Mouse (Mus musculus) telencephalon, adult 2 months (tissue): Measurements from ENCODE around the gene Rnf217.

Source experiments
- DNase-seq: peaks from one replicate; pipeline ENCODE4 v3.0.0-alpha.2; 2011; ENCODE audit warnings: low read depth, low spot score

The Rnf217 gene

DNA sequence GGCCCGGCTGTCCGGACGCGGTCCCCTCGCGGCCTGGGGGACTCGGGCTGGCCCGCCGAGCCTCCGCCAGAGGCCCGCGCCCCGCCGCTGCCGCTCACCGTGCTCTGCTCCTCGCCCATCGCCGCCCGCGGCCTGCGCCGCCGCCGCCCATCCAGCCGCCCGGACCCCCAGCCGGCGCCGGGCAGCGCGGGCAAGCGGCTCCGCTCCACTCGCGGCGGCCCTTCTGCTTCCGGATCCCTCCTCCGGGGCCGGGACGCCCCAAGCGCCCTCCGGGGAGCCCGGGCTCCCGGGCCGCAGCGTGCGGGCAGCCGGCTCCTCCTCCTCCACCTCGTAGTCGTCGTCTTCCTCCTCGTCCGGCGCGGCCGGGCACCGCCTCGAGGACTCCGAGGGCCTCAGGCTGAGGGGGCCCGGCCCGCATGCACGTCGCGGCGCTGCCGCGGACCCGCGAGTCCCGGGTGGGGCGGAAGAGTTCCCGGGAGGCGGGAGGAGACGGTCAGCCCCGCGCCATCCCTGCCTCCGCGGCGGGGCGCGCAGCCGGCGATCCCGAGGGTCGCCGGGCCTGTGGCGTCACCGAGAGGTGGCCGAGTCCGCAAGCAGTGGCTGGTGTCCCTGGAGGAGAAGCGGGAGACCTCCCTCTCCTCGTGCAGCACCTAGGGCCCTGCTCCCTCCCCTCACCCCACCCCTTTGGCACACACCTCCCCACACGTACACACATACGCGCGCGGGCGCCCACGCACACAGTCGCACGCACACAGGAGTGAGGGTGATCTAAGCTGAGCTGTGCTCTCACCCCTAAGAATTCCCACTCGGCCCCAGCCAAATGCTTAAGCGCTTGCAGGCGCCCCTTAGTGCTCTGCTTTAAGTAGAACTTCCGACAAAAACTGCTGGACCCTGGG is at the start of gene Rnf217:
TSS of gene Rnf217 (minus strand) at position 119 of the 896 bp plus-strand sequence.
- peak; percentile 79 for DNase-seq

DNA sequence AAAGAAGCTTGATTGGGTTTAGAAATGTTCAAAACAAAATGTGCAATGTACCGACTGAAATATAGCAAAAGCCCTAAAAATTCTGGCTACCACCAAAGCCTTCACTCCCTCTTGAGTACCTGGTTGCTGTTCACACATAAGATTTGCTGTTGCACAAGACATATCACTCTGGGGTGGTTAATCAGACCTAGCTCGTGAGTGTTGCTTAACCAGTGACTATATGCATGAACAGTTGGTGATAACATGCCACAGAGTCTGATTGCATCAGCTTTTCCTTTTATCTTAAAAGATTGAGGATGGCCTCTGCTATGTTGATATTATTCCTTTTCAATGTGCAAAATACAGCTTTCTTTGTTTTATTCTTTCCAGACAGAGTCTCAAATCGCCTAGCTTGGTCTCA is 38.3 kb upstream of the Rnf217 start:
- DNase-seq, result no peak

DNA sequence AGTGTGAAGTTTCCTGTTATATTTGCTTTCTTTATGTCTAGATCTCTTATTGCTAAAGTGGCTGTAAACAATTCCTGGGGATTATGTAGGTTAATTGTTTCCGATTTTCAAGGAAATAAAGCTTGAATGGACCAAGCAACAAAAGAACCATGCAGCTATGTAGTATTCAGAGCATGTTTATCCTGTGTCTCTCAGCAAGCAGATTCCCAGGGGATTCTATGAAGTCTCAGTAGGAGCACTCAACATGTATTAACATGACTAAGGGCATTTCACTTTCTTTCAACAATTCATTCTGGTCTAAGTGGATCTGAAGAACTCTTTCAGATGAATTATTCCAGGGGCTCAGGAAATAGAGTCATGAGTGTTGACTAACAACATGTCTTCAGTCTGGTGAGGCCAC is 37.1 kb upstream of the Rnf217 start:
- no peak for DNase-seq

DNA sequence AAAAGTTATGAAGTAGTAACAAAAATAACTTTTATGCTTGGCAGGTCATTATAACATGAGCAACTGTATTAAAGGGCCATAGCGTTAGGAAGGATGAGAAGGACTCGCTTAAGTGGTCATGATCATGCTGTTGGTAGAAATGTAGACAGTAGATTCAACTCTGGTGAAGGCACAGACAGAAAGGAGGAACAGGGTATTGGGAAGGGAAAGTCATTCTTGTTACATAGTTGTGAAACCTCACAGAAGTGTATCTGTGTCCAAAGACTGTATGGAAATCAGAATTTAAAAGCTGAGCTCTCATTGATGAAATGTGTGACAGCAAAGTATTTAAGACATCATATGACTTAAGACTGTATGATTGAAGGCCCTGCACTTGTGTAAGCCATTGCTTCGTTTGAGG is 26.1 kb upstream of the Rnf217 start:
- DNase-seq, result no peak

DNA sequence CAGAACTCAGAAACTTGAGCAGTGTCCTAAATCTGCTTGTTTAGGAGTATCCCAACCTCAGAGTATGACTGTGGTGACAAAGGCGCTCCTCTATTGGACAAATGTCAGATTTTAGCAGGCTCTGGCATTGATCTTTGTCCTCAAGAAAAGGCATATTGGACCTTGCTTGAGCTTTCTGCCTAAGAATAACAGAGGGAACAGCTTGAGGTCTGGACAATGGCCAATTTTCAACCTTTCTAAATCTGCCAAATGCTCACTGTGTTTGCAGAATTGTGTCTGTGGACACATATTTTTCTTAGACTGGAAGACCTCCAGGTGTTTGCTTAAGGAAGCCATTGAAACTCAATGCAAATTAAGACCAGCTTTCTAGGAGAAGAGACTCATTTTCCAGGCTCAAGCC is 23.0 kb upstream of the Rnf217 start:
- no peak for DNase-seq

DNA sequence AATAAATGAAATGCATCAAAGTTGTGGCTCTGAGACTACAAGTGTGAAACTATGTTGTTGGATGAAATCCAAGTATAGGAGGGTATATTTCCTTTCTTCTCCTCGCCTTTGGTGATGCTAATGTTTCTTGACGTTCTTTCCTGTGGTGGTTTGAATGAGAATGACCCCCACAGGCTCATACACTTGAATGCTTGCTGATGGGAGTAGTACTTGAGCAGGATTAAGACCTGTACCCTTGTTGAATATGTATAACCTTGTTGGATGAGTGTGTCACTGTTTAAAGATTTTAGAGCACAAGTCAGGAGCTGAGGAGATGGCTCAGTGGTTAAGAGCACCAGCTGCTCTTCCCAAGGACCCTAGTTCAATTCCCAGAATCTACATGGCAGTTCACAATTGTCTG is 6.4 kb upstream of the Rnf217 start:
- DNase-seq, result no peak

DNA sequence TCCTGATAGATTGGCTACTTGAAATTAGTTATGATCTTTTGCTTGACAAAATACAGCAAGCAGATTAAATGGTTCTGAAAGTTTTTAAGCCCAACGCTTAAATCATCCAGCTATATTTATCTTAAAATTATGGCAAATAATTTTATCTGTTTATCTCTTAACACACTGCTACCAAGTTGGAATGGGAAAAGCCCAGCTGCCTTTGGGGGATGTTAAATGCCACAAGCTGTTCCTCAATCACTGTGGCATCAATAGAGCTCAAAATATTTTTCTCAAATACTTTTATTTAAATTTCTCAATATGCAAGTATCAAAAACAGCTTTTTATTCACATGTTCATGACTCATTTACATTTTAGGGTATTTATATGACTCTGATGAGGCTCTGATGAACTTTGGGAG is 5.1 kb upstream of the Rnf217 start:
- no peak for DNase-seq

DNA sequence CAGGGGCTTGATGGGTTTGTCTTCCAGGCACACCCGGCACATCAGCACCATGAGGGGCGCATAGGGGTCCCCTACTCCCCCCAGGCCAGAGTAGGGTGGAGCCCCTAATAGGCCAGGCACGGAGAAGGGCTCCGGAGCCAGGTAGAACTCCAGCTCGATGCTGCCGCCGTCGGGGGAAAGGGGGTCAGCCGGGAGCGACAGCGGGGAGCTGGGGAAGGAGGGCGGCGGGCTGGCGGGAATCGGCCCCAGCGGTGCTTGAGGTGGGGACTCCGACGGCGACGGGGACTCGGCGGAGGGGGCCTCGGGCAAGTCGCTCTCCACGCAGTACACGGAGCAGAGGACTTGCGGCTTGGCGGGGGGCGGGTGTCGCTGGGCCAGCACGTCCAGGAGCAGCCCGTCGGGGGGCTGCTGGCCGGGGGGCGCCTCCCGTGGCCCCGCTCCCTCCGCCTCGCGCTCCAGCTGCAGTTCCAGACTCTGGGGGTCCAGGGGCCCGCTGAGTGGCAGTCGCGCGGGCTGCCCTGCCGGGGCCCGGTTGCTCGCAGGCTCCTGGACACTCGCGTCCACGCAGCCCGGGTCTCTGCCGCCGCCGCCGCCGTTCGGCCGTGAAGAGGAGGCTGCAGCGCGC is 431 bp downstream of the Rnf217 start:
- DNase-seq, result no peak

DNA sequence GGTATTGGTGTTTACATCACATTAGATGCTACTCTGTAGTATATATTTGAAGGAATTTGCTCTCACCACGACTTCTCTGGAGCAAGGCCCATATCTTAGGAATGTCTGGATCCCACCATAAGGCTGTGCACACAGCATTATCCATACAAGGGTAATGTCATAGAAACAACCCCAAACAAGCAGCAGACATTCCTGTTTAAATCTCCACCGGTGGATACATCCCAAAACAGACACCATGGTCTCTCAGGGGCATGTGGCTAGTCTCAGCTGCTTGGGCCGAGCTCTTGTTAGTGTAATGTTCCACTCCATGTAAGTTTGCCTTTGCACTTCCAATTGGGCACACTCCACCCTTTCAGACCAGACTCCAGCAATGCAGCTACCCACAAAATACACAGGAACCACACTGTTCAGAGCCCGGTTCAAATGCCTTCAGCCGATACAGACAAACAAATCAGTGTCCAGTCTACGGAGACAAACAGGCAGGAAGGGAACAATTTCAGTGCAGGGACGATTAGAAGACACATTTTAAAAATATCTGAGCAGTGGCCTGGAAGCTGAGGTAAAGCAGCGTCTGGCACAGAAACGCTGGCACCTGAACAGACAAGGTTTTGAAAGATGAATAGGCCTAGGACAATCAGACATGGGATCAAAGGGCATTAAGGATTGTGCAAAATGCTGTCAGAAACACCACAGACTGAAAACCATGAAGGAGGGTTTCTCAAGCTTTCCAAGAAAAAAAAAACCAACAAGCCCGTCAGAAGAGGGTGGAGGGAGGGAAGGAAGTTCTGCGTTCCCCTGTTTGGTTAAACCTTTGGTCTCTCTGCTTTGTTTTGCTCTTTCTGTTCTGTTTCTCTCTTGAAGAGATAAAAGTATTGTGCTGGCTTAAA is 1.8 kb downstream of the Rnf217 start:
- no peak for DNase-seq

DNA sequence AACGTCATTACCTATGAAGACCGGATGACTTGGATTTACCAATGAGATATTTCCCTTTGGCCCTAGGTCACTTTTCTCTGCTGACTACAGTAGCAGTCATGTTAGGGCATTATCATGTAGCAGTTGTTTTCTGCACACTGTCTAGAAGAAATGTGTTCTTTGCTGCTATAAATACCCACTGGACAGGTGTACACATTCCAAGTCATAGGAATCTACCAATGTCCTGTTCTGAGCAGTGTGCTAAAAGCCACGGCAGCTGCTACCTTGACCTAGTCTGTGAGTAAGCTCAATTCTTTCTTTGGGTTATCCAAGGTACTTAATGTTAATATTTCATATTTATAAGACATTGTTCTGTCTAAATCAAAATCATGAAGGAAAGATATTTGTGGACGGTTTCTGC is 5.1 kb downstream of the Rnf217 start:
- no peak for DNase-seq

DNA sequence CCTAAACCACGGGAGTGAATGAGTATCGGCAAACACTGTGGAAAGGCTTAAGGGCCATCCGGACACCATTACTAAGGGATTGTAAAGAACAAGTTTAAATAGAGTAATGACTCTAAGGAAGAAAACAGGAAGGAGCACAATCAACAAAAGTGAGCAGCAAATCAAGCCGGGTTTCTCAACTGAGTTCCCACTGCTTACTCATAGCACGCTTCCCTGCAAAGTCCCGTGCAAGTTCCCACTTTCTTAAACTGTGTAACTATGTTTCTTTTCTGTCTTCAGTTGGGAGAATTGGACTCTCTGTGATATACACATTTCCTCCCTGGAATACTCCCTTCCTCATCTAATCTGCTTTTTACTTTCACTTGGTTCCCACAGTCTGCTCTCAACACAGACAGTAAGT is 8.9 kb downstream of the Rnf217 start:
- DNase-seq, result no peak

DNA sequence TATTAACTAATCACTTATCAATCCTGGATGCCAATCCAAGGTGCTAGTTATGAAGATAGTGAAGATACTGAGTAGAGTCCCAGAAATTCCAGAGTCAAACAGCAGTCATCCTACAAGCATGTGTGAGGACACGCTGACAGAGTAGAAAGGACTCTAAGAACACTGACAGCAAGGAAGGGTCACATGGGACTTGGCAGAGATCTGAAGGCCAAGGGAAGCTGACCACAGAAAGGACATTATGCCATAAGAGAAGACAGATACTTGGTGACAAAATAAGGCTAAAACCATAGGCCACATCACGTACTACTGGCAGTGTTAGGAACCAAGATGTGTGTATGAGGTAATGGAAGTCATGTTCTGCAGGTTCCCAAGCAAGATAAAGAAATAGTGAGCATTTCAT is 11.1 kb downstream of the Rnf217 start:
- no peak for DNase-seq

DNA sequence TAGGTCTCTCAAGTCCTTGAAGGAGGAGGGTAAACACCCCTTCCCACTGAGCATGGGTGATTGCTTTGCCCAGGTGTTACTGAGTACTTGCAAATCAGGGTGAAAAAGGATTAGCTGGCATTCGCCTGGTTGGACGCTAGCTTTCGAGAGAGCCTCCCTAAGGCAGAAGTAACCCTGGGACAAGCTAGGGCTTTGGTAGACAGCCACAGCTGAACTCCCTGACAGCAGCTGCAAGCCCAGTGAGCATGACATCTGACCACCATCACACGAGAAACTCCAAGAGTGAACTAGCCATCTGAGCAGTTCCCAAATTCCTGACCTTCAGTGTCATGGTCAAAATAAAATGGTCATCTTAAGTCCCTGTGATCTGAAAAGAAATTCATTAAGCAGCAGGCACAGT is 12.2 kb downstream of the Rnf217 start:
- DNase-seq, result no peak

DNA sequence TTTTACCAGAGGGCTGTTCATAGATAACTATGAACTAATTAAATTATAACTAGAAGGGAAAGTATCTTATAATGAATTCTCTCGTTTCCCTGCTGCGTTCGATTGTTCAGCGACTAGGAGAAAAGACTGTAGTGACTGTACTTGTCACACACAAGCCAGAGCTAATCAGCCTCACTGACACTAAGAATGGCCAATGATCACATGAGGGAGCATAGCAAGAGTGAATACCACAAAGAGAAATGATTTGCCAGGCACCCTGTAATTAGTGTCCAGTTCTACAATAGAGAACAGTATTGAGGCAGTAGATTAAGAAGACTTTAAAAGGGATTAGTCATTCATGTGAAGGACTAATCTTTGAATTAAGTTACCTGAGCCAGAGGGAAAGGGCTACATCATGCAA is 13.7 kb downstream of the Rnf217 start:
- DNase-seq, result no peak

DNA sequence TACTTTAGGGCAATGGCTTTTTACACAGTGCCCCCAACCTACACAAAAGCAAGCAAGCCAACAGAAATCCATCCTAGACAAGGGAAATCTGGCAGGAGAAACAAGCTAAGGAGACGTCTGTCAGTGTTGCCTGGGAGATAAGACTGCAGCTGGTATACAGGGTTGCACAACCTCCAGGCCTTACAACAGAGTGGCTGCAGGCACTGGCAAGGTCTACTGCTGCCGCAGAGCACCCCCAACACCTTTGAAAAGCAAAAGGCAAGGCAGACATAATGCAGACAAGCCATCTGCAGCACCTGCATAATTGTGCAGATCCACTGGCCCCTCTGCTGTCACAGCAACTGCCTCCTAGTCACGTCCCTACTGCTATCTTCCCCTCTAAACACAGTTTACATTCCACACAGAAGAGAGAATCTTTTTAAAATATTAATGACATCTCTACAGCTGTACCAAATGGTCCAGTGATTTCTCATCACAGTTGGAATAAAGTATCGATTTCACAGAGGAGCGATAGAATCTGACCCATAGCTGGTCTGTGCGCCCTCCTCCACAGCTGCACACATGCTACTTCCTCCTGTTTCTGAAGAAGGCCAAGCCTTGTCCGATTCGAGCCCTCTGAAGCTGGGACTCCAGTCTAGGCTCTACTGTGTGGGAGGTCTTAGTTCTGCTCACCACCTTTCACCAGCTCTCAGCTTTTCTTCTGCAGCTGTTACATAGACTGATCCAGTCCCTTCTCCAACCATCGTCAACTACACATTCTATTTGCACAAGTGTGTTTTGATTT is 16.1 kb downstream of the Rnf217 start:
- DNase-seq, result no peak

DNA sequence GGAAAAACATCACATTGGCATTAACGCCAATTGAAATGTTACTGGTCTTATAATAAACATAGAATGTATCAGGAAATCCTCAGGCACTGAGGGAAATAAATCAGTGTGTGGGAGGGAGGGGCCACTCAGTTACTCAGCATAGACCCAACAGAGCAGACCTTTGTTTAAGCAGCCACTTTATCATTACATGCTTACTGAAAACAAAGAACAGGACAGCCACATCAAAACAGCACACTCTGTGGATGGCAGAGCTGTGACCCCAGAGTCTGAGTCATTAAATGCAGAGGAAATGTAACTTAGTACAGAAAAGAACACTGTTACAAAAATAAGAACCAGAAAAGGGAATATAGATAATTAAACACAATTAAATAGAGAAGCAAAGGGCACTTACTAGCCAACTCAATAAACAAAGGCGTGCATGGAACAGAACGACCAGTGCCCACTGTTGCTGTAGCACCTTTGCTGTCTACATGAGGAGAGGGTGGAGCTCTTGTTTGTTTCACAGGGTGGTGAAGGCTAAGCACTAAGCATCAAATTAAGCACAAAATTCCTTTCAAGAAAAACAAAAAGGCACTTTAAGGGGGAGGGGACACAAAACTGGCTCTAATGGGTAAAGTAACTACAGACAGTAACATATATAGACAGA is 16.8 kb downstream of the Rnf217 start:
- no peak for DNase-seq

DNA sequence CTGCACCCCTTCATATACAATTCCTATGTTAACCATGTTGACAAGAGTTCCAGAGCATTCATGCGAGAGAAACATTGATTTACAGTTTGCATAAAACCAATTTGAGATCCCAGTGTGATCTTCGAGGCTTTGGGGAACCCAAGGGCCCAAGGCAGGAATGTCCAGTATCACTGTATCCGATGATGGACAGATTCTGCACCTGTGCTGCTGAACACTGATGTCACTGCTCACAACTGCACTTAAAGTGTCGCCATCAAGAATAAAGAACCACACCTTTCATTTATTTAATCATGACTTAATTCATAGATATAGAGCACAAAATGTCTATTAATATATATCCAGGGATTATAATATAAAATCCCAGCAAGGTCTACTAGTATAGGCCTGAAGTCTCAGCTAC is 28.3 kb downstream of the Rnf217 start:
- DNase-seq, result no peak

DNA sequence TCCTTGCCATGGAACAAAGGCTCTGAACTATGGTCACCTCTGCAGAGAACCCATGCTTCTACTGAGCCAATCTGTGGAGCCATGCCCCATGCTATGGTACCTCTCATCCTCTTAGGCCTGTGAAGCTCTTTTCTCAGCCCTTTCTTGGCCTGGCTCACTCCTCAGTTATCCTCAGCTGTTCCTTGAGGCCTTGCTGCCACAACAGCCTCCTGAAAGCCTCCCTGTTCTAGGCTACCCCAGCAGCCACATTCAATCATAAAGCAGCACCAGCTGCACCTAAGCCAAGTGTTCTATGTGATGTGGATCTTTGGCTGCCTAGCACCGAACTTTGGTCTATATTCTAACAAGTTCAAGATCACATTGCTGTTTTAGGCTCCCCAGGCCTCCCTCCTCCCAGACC is 28.9 kb downstream of the Rnf217 start:
- DNase-seq, result no peak

DNA sequence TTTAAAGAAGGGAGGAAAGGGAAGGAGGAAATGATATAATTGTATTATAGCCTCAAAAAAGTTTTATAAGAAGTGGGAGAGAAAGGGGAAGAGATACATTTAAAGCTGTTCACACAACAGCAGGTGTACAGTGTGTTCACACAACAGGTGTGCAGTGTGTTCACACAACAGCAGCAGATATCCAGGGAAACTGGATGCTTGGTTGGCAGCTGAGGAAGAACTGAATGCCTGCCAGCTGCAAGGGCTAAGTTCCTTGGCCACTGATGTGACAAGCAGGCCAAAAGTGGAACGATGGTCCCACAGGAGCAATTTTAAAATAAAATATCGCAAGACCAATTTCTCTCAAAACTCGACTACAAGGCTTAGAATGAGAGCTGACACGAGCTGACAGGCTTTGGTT is 35.7 kb downstream of the Rnf217 start:
- no peak for DNase-seq

DNA sequence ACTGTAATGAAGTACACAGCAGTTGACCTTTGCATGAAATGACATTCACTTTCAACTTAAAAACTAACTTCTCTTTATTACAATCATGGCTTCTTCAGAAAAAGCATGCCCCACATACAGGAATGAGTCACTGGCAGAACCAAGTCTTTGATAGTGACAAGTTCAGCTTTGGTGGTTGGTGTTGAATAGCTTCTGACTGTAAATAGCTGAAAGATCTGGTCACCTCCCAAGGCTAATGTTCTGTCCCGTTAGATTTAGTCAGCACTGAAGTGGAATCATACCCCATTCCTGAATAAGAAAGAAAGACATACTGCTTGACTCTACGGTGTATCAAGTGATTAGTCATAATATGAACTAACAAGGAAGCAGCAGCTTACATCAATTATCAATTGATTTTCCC is 51.7 kb downstream of the Rnf217 start:
- DNase-seq, result no peak

DNA sequence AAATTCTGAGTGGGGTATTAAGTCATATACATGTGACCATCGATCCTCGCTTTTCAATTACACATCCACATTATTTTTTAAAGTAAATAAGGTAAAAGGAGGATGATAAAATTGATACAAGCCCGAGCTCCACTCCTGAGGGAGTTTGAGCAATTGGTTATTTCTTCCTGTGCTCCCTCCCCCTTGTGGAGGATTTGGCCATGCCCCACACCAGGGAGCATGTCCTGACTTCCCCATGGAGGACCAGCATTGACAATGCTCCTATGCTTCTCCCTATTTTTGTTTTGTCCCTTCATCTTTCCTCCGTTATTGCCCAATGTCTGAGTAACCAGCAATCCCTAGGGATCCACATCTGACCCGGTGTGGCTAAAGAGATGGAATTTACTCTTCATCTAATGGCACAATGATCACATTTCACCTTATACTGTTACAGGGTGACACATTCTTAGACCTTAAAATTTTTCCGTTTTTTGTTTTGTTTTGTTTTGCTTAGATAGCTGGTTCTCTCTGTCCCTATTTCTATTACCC is 53.5 kb downstream of the Rnf217 start:
- no peak for DNase-seq
